Mouse (Mus musculus): ENCODE results near the gene Rabl3. TPM values are rescaled to one million over a fixed set of nuclear protein-coding genes. Genes with fewer than 3 reads are reported as not detected.

The Rabl3 gene
- polyA plus RNA-seq, 1 experiment: 8.4 TPM

- DNase-seq (ENCODE audit: extremely low spot score in 1 of 2, low spot score in 1 of 2): no peak
These were observed 1.1 kb downstream of the Rabl3 start for GRCm38 (mm10) chr16:37540776-37541175.

GRCm38 (mm10) chr16:37546312-37546711, 6.6 kb downstream of the Rabl3 start:
- no peak for DNase-seq (ENCODE audit: extremely low spot score in 1 of 2, low spot score in 1 of 2)

GRCm38 (mm10) chr16:37550266-37550665, 10.6 kb downstream of the Rabl3 start:
- no peak for DNase-seq (ENCODE audit: extremely low spot score in 1 of 2, low spot score in 1 of 2)

GRCm38 (mm10) chr16:37550981-37551380, 11.3 kb downstream of the Rabl3 start:
- no peak for DNase-seq (ENCODE audit: extremely low spot score in 1 of 2, low spot score in 1 of 2)

GRCm38 (mm10) chr16:37552824-37553223, 13.1 kb downstream of the Rabl3 start:
- no peak for DNase-seq (ENCODE audit: extremely low spot score in 1 of 2, low spot score in 1 of 2)

- DNase-seq (ENCODE audit: extremely low spot score in 1 of 2, low spot score in 1 of 2): no peak
These were observed 22.7 kb downstream of the Rabl3 start for GRCm38 (mm10) chr16:37562414-37562813.

- peak in 1 of 2 experiments; percentile 66 for DNase-seq (ENCODE audit: extremely low spot score in 1 of 2, low spot score in 1 of 2)
These were observed 23.3 kb downstream of the Rabl3 start for GRCm38 (mm10) chr16:37562961-37563360.

GRCm38 (mm10) chr16:37565117-37565516, 25.4 kb downstream of the Rabl3 start:
- DNase-seq (ENCODE audit: extremely low spot score in 1 of 2, low spot score in 1 of 2): no peak

GRCm38 (mm10) chr16:37566107-37566506, 26.4 kb downstream of the Rabl3 start:
- no peak for DNase-seq (ENCODE audit: extremely low spot score in 1 of 2, low spot score in 1 of 2)

- DNase-seq (ENCODE audit: extremely low spot score in 1 of 2, low spot score in 1 of 2): no peak
These were observed 27.7 kb downstream of the Rabl3 start for GRCm38 (mm10) chr16:37567113-37568050.

- no peak for DNase-seq (ENCODE audit: extremely low spot score in 1 of 2, low spot score in 1 of 2)
These were observed 31.9 kb downstream of the Rabl3 start for GRCm38 (mm10) chr16:37571554-37571953.

GRCm38 (mm10) chr16:37572117-37572754, 32.6 kb downstream of the Rabl3 start:
- no peak for DNase-seq (ENCODE audit: extremely low spot score in 1 of 2, low spot score in 1 of 2)

GRCm38 (mm10) chr16:37573061-37573460, 33.4 kb downstream of the Rabl3 start:
- DNase-seq (ENCODE audit: extremely low spot score in 1 of 2, low spot score in 1 of 2): no peak

- no peak for DNase-seq (ENCODE audit: extremely low spot score in 1 of 2, low spot score in 1 of 2)
These were observed 35.6 kb downstream of the Rabl3 start for GRCm38 (mm10) chr16:37575325-37575724.

GRCm38 (mm10) chr16:37579591-37579990, 39.9 kb downstream of the Rabl3 start:
- DNase-seq (ENCODE audit: extremely low spot score in 1 of 2, low spot score in 1 of 2): no peak

GRCm38 (mm10) chr16:37579994-37580393, 40.3 kb downstream of the Rabl3 start, which contains the start of gene Hgd:
Gene Hgd, plus strand, starts transcription at chr16:37580153.
- DNase-seq (ENCODE audit: extremely low spot score in 1 of 2, low spot score in 1 of 2): no peak

- DNase-seq (ENCODE audit: extremely low spot score in 1 of 2, low spot score in 1 of 2): no peak
These were observed 41.0 kb downstream of the Rabl3 start for GRCm38 (mm10) chr16:37580651-37581050.

- no peak for DNase-seq (ENCODE audit: extremely low spot score in 1 of 2, low spot score in 1 of 2)
These were observed 42.2 kb downstream of the Rabl3 start for GRCm38 (mm10) chr16:37581901-37582300.

GRCm38 (mm10) chr16:37583306-37583705, 43.6 kb downstream of the Rabl3 start:
- DNase-seq (ENCODE audit: extremely low spot score in 1 of 2, low spot score in 1 of 2): no peak

- peak in 1 of 2 experiments; percentile 55 for DNase-seq (ENCODE audit: extremely low spot score in 1 of 2, low spot score in 1 of 2)
These were observed 44.1 kb downstream of the Rabl3 start for GRCm38 (mm10) chr16:37583801-37584200.

GRCm38 (mm10) chr16:37584218-37585035, 44.7 kb downstream of the Rabl3 start:
- peak in 1 of 2 experiments; percentile 74 for DNase-seq (ENCODE audit: extremely low spot score in 1 of 2, low spot score in 1 of 2)
